Mouse (Mus musculus) embryonic facial prominence, embryonic 13.5 days (tissue): Measurements from ENCODE around the gene Trak2. TPM values are rescaled to one million over a fixed set of nuclear protein-coding genes. Genes with fewer than 3 reads are reported as not detected.

ENCODE experiments used
- ATAC-seq: fragments of 200-750 bp; cut with Nextera tagmentation; 2 replicates; pipeline ENCODE4 v1.8.0; 2017; ENCODE audit warnings: low read depth; ENCODE audit not compliant: insufficient number of reproducible peaks, insufficient read depth, low FRiP score, low TSS enrichment
- H3K27ac ChIP-seq: fragments of 300-500 bp; sonication (generic); 2 replicates; pipeline ENCODE4 v1.5.1; 2015; ENCODE audit warnings: moderate library complexity, mild to moderate bottlenecking, inconsistent platforms
- H3K27me3 ChIP-seq: fragments of 300-500 bp; sonication (generic); 2 replicates; pipeline ENCODE4 v1.6.1; 2015; ENCODE audit warnings: mild to moderate bottlenecking, inconsistent platforms
- H3K36me3 ChIP-seq: fragments of 300-500 bp; sonication (generic); 2 replicates; pipeline ENCODE4 v1.6.1; 2015; ENCODE audit warnings: mild to moderate bottlenecking, inconsistent platforms
- H3K4me1 ChIP-seq: fragments of 300-500 bp; sonication (generic); 2 replicates; pipeline ENCODE4 v1.6.1; 2015; ENCODE audit warnings: inconsistent platforms
- H3K4me2 ChIP-seq: fragments of 300-500 bp; sonication (generic); 2 replicates; pipeline ENCODE4 v1.6.1; 2015; ENCODE audit warnings: moderate library complexity, mild to moderate bottlenecking, inconsistent platforms
- H3K4me3 ChIP-seq: fragments of 300-500 bp; sonication (generic); 2 replicates; pipeline ENCODE4 v1.5.1; 2015; ENCODE audit warnings: mild to moderate bottlenecking, inconsistent platforms
- H3K9ac ChIP-seq: fragments of 300-500 bp; sonication (generic); 2 replicates; pipeline ENCODE4 v1.6.1; 2015; ENCODE audit warnings: mild to moderate bottlenecking, inconsistent platforms
- H3K9me3 ChIP-seq: fragments of 300-500 bp; sonication (generic); 2 replicates; pipeline ENCODE4 v1.6.1; 2016; ENCODE audit warnings: inconsistent platforms
- WGBS: fragments of 180-500 bp; shearing (Covaris S2); methylation state at CpG from one replicate; pipeline ENCODE4 v1.1.7; 2015; ENCODE audit warnings: mixed read lengths; 5-methylcytosine and 5-hydroxymethylcytosine counted together
- polyA plus RNA-seq: library from polyadenylated mRNA; unstranded; fragments of >200 nt; fragmentation: Nextera tagmentation; extraction: Ambion mirVana; gene quantifications from 2 replicates; pipeline ENCODE4 v1.2.1, GENCODE M21; 2015

Trak2 gene
- 11.3 and 12.2 TPM in 2 replicates for polyA plus RNA-seq

DNA sequence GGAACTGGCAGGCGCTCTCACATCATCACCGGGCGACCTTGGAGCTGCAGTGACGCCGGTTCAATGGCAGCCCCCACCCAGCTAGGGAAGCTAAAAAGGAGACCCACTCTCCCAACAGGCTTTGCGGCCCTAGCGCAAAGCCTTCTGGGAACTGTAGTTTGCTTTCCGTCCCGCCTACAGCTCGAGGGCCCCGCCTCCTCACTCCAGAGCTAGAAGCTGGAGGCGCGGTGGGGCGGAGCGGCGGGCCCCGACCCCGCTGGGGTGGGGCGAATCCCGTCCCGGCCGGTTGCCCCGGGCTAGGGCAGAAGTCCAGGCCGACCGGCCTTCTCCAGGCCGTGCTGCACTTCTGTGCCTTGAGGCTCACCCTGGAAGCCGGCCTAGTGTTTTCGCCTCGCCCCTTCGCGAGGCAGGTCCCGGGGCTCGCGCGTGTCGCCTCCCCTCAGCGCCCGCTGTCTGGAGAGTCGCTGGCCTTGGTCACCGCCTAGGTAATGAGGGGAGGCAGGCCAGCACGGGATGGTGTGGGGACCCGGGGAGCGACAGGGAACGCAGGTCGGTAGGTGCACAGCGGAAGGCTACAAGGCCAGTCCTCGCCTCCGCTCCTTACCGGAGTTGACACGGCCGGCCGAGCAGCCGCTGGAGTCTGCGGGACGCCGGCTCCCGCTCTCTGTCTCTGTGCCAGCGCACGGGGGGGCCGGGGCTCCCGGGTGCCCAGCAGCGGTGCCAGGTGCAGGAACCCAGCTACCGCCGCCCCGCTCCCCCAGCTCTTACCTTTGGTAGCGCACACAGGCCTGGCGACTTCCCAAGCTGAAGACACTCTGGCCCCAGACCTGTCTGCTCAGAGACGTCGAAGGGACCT, at the start of gene Trak2, which contains the start of gene Stradb:
Trak2 (minus strand) TSS at position 65 of the 856 bp plus-strand sequence.
Stradb (plus strand) TSS at position 157 of the 856 bp plus-strand sequence.
- H3K27ac ChIP-seq, result peak within 1 kb of the TSS; percentile 51; the same call in 1 of the 2 replicates
- peak within 1 kb of the TSS; percentile 77 for H3K4me2 ChIP-seq
- no peaks in the 10 kb centered on the region for H3K27me3 ChIP-seq
- peak within 1 kb of the TSS; percentile 88 for H3K9ac ChIP-seq
- peak within 1 kb of the TSS; percentile 78 for H3K4me3 ChIP-seq
- H3K36me3 ChIP-seq, result no peaks in the 10 kb centered on the region
- WGBS, result under 1% methylated on average over 67 of the region's 69 CpGs
- no peaks in the 10 kb centered on the region for H3K9me3 ChIP-seq
- peaks cover 35% of the 10 kb centered on the region for H3K4me1 ChIP-seq
- peak; percentile 93 for ATAC-seq

DNA sequence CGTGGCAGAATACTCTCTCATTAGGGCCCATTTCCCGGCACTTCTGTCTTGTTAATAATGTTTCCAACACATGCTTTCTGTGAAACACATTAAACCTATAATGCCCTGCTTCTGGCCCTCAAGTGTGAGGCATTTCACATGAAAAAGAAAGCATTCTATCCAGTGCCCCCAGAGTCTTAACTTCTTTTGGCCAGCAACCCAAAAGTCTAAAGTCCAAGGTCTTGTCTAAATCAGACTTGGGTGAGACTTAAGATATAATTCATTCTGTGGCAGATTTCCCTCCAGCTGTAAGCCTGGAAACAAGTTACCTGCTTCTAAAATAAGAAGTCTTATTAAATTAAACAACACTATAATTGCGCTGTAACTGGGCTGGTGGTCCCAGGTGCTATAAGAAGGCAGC, 48.3 kb upstream of the Trak2 start:
- no peaks in the 10 kb centered on the region for H3K27me3 ChIP-seq
- no peaks in the 10 kb centered on the region for H3K4me1 ChIP-seq
- H3K9me3 ChIP-seq, result peaks cover 5% of the 10 kb centered on the region; the same call in 1 of the 2 replicates
- H3K36me3 ChIP-seq, result no peaks in the 10 kb centered on the region
- WGBS, result 79% methylated on average over 3 of the region's 3 CpGs
- no peak overlapping the region for H3K27ac ChIP-seq
- H3K9ac ChIP-seq, result no peak overlapping the region
- H3K4me3 ChIP-seq, result no peak overlapping the region
- no peak for ATAC-seq
- no peak overlapping the region for H3K4me2 ChIP-seq

DNA sequence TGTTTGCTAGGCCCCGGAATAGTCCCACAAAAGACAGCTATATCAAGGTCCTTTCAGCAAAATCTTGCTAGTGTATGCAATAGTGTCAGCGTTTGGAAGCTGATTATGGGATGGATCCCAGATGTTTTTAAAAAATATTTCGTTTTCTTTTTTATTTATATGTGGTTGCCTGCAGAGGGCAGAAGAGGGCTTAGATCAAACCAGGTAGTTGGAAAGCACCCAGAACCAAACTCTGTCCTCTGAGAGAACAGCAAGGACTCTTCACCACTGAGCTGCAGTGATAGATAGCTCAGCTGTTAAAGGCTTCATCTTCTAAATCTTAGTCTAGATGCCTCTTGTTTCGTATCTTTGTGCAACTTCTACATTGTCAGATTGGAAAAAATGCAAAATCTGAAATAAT, 36.0 kb upstream of the Trak2 start:
- Histone ChIP-seq H3K36me3 (no peaks in the 10 kb centered on the region), H3K4me3 (no peak overlapping the region), H3K9me3 (no peaks in the 10 kb centered on the region), H3K9ac (no peak overlapping the region), H3K4me2 (no peak overlapping the region), H3K27ac (no peak overlapping the region), H3K4me1 (no peaks in the 10 kb centered on the region), H3K27me3 (no peaks in the 10 kb centered on the region)
- 29% methylated on average over 4 of the region's 4 CpGs for WGBS
- no peak for ATAC-seq

DNA sequence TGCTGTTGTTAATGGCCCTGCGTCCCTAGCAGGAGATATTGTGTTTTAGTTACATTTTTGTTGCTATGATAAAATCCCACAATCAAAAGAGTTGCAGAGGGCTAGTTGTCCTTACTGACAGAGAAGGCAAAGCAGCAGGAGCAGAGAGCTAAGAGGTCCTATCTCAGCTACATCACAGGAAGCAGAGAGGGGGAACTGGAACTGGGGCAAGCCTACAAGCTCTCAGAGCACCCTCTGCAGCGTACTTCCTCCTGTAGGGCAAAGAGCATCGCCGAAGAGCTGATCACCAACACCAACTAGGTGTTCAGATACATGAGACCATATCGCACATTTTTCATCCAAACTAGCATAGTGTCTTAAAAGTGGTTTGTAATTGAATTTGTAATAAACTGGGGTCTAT, 22.1 kb upstream of the Trak2 start:
- peaks cover 37% of the 10 kb centered on the region for H3K36me3 ChIP-seq
- H3K27ac ChIP-seq, result no peak overlapping the region
- no peak overlapping the region for H3K4me3 ChIP-seq
- no peaks in the 10 kb centered on the region for H3K9me3 ChIP-seq
- H3K9ac ChIP-seq, result no peak overlapping the region
- ATAC-seq, result no peak
- H3K27me3 ChIP-seq, result no peaks in the 10 kb centered on the region
- H3K4me2 ChIP-seq, result no peak overlapping the region
- WGBS, result 90% methylated on average over 5 of the region's 5 CpGs
- H3K4me1 ChIP-seq, result no peaks in the 10 kb centered on the region

DNA sequence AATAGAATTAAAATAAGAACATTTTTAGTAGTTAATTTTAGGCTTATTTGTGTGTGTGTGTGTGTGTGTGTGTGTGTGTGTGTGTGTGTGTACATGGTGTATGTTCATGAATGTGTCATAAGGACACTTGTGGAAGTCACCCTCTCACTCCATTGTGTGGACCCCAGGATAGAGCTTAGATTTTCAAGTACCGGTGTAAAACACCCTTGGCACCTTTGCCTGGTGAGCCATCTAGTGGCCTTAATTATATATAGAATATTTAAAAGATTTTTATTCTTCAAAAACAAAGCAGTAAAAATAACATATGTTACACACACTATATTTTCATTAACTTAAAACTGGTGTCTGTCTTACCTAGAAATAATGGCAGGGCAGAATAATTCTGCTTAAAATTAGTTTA, 20.5 kb upstream of the Trak2 start:
- Histone ChIP-seq H3K9ac (no peak overlapping the region), H3K27me3 (no peaks in the 10 kb centered on the region), H3K36me3 (peaks cover 42% of the 10 kb centered on the region), H3K4me2 (no peak overlapping the region), H3K4me3 (no peak overlapping the region), H3K9me3 (no peaks in the 10 kb centered on the region), H3K4me1 (no peaks in the 10 kb centered on the region), H3K27ac (no peak overlapping the region)
- 22% methylated on average over 1 of the region's 1 CpGs for WGBS
- no peak for ATAC-seq

DNA sequence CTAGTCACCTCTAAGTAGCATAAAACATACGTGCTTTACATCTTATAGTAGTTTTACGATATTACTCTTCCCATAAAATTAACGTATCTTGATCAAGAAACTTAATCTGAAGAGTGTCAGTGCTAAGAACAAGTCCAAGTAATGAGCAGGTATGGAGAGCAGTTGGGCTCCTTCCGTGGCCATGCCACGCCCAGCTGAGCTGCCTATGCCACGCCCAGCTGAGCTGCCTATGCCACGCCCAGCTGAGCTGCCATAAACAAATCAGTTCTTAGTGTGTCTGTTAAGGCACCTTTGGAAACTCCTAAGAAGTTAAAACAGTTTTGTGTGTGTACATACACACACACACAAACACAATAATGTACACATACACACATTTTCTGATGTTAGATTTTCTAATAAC, 19.9 kb upstream of the Trak2 start:
- H3K4me1 ChIP-seq, result no peaks in the 10 kb centered on the region
- peaks cover 46% of the 10 kb centered on the region for H3K36me3 ChIP-seq
- H3K9me3 ChIP-seq, result no peaks in the 10 kb centered on the region
- no peak for ATAC-seq
- H3K27ac ChIP-seq, result no peak overlapping the region
- H3K4me2 ChIP-seq, result no peak overlapping the region
- no peak overlapping the region for H3K4me3 ChIP-seq
- no peak overlapping the region for H3K9ac ChIP-seq
- WGBS, result 85% methylated on average over 7 of the region's 7 CpGs
- H3K27me3 ChIP-seq, result no peaks in the 10 kb centered on the region

DNA sequence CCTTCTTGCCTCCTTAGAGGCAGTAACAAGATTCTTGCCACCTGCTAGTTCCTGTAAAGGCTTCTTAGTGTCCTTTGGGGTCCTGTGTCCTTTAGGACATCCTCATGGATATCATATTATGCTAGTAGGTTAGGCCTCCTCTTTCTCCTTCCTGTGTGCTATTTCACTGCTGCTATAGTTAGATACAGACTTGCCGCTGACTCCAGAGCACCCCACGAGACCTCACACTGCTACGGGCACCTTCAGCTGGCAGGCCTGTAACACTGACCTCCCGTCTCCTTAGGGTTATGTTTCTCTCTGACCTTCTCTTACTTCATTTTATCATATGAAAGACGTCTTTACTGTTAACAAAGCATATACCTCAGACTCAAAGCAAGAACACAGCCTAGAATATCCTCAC, 11.4 kb upstream of the Trak2 start:
- WGBS, result 86% methylated on average over 5 of the region's 5 CpGs
- no peak overlapping the region for H3K4me3 ChIP-seq
- no peaks in the 10 kb centered on the region for H3K4me1 ChIP-seq
- no peaks in the 10 kb centered on the region for H3K27me3 ChIP-seq
- H3K9me3 ChIP-seq, result no peaks in the 10 kb centered on the region
- H3K27ac ChIP-seq, result no peak overlapping the region
- no peak for ATAC-seq
- peaks cover 58% of the 10 kb centered on the region for H3K36me3 ChIP-seq
- H3K4me2 ChIP-seq, result no peak overlapping the region
- no peak overlapping the region for H3K9ac ChIP-seq

DNA sequence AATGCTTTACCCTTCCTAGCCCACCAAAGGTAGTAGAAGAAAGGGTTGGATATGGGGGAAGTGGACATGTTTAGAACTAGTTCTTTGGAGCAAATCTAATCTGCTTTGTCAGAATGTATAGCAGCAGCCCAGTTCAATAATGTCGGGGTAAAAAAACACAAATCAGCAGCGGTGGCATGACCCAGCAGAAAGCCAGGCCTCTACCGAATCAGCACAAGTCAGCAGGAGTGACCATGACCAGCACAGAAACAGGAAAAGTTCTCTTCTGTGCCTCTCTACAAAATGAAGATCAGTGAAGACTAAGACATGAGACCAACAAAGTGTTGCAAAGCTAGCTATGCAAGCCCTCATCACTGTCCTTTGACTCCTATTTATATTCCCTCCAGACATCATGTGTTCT, 9.0 kb upstream of the Trak2 start:
- H3K36me3 ChIP-seq, result peaks cover 48% of the 10 kb centered on the region
- WGBS, result 92% methylated on average over 3 of the region's 3 CpGs

DNA sequence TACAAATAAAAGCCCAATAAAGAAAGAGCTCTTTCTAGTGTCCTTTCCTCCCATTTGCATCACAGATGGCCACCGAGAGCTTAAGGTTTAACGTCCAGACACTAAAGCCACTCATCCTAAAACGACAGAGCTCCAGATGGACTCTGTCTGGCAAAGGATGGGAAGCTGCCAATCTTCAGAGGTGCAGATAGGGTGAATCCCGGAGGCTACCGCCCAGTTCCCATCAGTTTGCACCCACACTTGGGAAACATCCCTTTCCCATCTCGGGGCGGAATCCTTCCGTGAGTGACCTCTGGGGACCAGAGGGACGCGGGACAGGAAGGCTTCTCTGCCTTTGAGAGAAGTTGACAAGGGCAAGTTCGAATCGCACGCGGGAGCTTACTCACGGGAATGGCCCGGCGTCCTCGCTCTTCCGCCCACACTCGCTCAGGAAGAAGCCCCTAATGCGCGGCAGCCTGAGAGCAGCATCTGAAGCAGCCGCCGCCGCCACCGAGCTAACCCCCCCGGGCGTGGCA, 322 bp downstream of the Trak2 start:
- H3K9ac ChIP-seq, result peak overlapping the region; percentile 88
- H3K27ac ChIP-seq, result peak overlapping the region; percentile 51; the same call in 1 of the 2 replicates
- H3K4me1 ChIP-seq, result peaks cover 35% of the 10 kb centered on the region
- WGBS, result under 1% methylated on average over 28 of the region's 28 CpGs
- peak overlapping the region; percentile 77 for H3K4me2 ChIP-seq
- H3K4me3 ChIP-seq, result peak overlapping the region; percentile 78
- H3K27me3 ChIP-seq, result no peaks in the 10 kb centered on the region
- H3K36me3 ChIP-seq, result no peaks in the 10 kb centered on the region
- ATAC-seq, result no peak
- no peaks in the 10 kb centered on the region for H3K9me3 ChIP-seq

More for the DNA sequence above, 9.0 kb upstream of the Trak2 start:
- Histone ChIP-seq H3K9me3 (no peaks in the 10 kb centered on the region), H3K4me3 (no peak overlapping the region), H3K27me3 (no peaks in the 10 kb centered on the region), H3K4me1 (0 out of 2 replicates have a peak, but pooled peaks cover 2% of the 10 kb centered on the region), H3K27ac (no peak overlapping the region), H3K9ac (no peak overlapping the region), H3K4me2 (no peak overlapping the region)
- ATAC-seq, result no peak

DNA sequence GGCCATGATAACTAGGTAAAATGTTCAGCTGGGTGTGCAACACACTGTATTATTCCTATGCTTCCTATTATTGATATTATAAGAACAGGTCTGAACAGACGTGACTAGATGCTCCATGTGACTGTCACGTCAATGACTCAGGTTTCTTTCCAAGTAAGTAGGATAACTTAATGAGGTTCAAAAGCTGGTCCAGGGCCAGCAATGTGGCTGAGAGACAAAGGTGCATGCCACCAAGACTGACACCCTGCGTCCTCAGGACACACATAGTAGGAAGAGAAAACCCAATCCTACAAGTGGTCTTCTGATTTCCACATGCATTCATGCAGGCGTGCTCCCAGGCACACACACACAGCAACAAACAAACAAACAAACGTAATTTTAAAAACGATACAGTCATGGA, 2.1 kb downstream of the Trak2 start:
- Histone ChIP-seq H3K9ac (no peak overlapping the region), H3K36me3 (no peaks in the 10 kb centered on the region), H3K9me3 (no peaks in the 10 kb centered on the region), H3K4me3 (no peak overlapping the region), H3K27me3 (no peaks in the 10 kb centered on the region), H3K4me1 (peaks cover 33% of the 10 kb centered on the region), H3K27ac (no peak overlapping the region), H3K4me2 (0 out of 2 replicates have a peak overlapping the region, but pooled peaks have one; percentile 77)
- WGBS, result 85% methylated on average over 6 of the region's 6 CpGs
- no peak for ATAC-seq

DNA sequence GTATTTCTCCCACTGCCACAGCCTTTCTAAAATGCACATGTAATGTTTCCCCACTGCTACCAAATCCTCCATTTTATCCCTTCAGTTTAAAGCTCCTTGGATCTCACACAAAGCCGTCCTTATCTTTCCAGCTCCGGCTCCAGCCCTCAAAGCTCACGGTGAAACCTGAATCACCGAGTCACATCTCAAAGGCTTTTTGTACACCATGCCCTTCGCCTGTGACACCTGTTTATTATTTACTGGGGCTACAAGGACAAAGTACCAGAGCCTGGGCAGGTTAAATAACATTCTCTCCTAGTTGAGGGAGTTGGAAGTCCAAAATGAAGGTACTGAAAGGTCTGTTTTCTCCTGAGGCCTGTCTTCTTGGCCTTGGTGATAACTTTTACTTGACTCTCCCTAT, 3.2 kb downstream of the Trak2 start:
- 33% methylated on average over 5 of the region's 5 CpGs for WGBS
- H3K4me1 ChIP-seq, result peaks cover 32% of the 10 kb centered on the region
- no peak overlapping the region for H3K27ac ChIP-seq
- H3K4me3 ChIP-seq, result no peak overlapping the region
- no peak for ATAC-seq
- no peak overlapping the region for H3K9ac ChIP-seq
- no peaks in the 10 kb centered on the region for H3K27me3 ChIP-seq
- H3K36me3 ChIP-seq, result no peaks in the 10 kb centered on the region
- H3K4me2 ChIP-seq, result no peak overlapping the region
- no peaks in the 10 kb centered on the region for H3K9me3 ChIP-seq

DNA sequence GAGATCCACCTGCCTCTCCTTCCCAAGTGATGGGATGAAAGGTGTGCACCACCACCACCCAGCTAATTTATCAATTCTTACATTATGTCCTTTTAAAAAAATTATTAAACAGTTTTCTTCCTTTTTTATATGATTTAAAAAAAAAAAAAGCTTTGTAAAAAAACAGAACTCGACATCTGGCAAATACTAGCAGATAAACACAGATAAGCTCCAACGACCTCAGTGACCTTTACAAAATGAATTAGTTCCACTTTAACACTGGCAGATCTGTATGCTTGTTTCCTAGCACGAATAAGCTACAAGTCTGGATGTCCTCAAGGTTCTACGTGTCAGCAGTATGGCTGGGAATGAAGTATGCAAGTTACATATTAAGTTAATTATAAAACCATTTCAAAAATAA, 5.7 kb downstream of the Trak2 start:
- Histone ChIP-seq H3K27me3 (no peaks in the 10 kb centered on the region), H3K4me2 (no peak overlapping the region), H3K9me3 (no peaks in the 10 kb centered on the region), H3K9ac (no peak overlapping the region), H3K36me3 (no peaks in the 10 kb centered on the region), H3K27ac (no peak overlapping the region), H3K4me1 (peaks cover 23% of the 10 kb centered on the region), H3K4me3 (no peak overlapping the region)
- 21% methylated on average over 4 of the region's 4 CpGs for WGBS
- ATAC-seq, result no peak
